Mouse (Mus musculus): ENCODE measurements around the gene Fgfr2. TPM values are rescaled to one million over a fixed set of nuclear protein-coding genes. Genes with fewer than 3 reads are reported as not detected.

Gene Fgfr2
- polyA plus RNA-seq, 1 experiment: 114 TPM

GRCm38 (mm10) chr7:132183892-132184404 lies 939.2 kb downstream of the Fgfr2 start:
- Histone ChIP-seq H3K4me3 (replicated peaks; ENCODE audit: extremely low read depth, low read depth, low read length) (no peak overlapping the region), H3K4me1 (ENCODE audit: control insufficient read depth, insufficient read depth, low read length) (no peaks in the 10 kb centered on the region)
- no peak for TF ChIP-seq CTCF (IDR thresholded peaks at IDR 0.05; ENCODE audit: insufficient read depth, low read length)
- no peak for TF ChIP-seq POLR2A (IDR thresholded peaks at IDR 0.05; ENCODE audit: borderline replicate concordance, extremely low read depth, low read depth, low read length)
- WGBS: 66% methylated on average over 5 of the region's 5 CpGs
- no peak for DNase-seq

GRCm38 (mm10) chr7:132181586-132182198 lies 941.5 kb downstream of the Fgfr2 start:
- TF ChIP-seq POLR2A (IDR thresholded peaks at IDR 0.05; ENCODE audit: borderline replicate concordance, extremely low read depth, low read depth, low read length) (no peak), CTCF (IDR thresholded peaks at IDR 0.05; ENCODE audit: insufficient read depth, low read length) (no peak)
- Histone ChIP-seq H3K4me3 (replicated peaks; ENCODE audit: extremely low read depth, low read depth, low read length) (no peak overlapping the region), H3K4me1 (ENCODE audit: control insufficient read depth, insufficient read depth, low read length) (no peaks in the 10 kb centered on the region)
- no peak for DNase-seq
- WGBS: 76% methylated on average over 4 of the region's 4 CpGs

GRCm38 (mm10) chr7:132181042-132181441 lies 942.1 kb downstream of the Fgfr2 start:
- TF ChIP-seq CTCF (IDR thresholded peaks at IDR 0.05; ENCODE audit: insufficient read depth, low read length): no peak
- no peak for TF ChIP-seq POLR2A (IDR thresholded peaks at IDR 0.05; ENCODE audit: borderline replicate concordance, extremely low read depth, low read depth, low read length)
- no peak for DNase-seq
- Histone ChIP-seq H3K4me1 (ENCODE audit: control insufficient read depth, insufficient read depth, low read length) (no peaks in the 10 kb centered on the region), H3K4me3 (replicated peaks; ENCODE audit: extremely low read depth, low read depth, low read length) (no peak overlapping the region)
- WGBS: 68% methylated on average over 3 of the region's 3 CpGs

GRCm38 (mm10) chr7:132179049-132179448 lies 944.1 kb downstream of the Fgfr2 start:
- Histone ChIP-seq H3K4me1 (ENCODE audit: control insufficient read depth, insufficient read depth, low read length) (no peaks in the 10 kb centered on the region), H3K4me3 (replicated peaks; ENCODE audit: extremely low read depth, low read depth, low read length) (no peak overlapping the region)
- 36% methylated on average over 1 of the region's 1 CpGs for WGBS
- no peak for DNase-seq
- TF ChIP-seq POLR2A (IDR thresholded peaks at IDR 0.05; ENCODE audit: borderline replicate concordance, extremely low read depth, low read depth, low read length) (no peak), CTCF (IDR thresholded peaks at IDR 0.05; ENCODE audit: insufficient read depth, low read length) (no peak)

GRCm38 (mm10) chr7:132174787-132175186 lies 948.4 kb downstream of the Fgfr2 start:
- Histone ChIP-seq H3K4me3 (replicated peaks; ENCODE audit: extremely low read depth, low read depth, low read length) (no peak overlapping the region), H3K4me1 (ENCODE audit: control insufficient read depth, insufficient read depth, low read length) (no peaks in the 10 kb centered on the region)
- WGBS: 74% methylated on average over 5 of the region's 5 CpGs
- no peak for DNase-seq
- TF ChIP-seq POLR2A (IDR thresholded peaks at IDR 0.05; ENCODE audit: borderline replicate concordance, extremely low read depth, low read depth, low read length) (no peak), CTCF (IDR thresholded peaks at IDR 0.05; ENCODE audit: insufficient read depth, low read length) (no peak)

- no peak for TF ChIP-seq POLR2A (IDR thresholded peaks at IDR 0.05; ENCODE audit: borderline replicate concordance, extremely low read depth, low read depth, low read length)
- no peak for TF ChIP-seq CTCF (IDR thresholded peaks at IDR 0.05; ENCODE audit: insufficient read depth, low read length)
- Histone ChIP-seq H3K4me1 (ENCODE audit: control insufficient read depth, insufficient read depth, low read length) (no peaks in the 10 kb centered on the region), H3K4me3 (replicated peaks; ENCODE audit: extremely low read depth, low read depth, low read length) (no peak overlapping the region)
- DNase-seq: no peak
- WGBS: 71% methylated on average over 2 of the region's 2 CpGs
These were observed 948.9 kb downstream of the Fgfr2 start for GRCm38 (mm10) chr7:132174296-132174695.

- Histone ChIP-seq H3K4me1 (ENCODE audit: control insufficient read depth, insufficient read depth, low read length) (no peaks in the 10 kb centered on the region), H3K4me3 (replicated peaks; ENCODE audit: extremely low read depth, low read depth, low read length) (no peak overlapping the region)
- TF ChIP-seq CTCF (IDR thresholded peaks at IDR 0.05; ENCODE audit: insufficient read depth, low read length) (no peak), POLR2A (IDR thresholded peaks at IDR 0.05; ENCODE audit: borderline replicate concordance, extremely low read depth, low read depth, low read length) (no peak)
- 62% methylated on average over 5 of the region's 5 CpGs for WGBS
- no peak for DNase-seq
These were observed 950.9 kb downstream of the Fgfr2 start for GRCm38 (mm10) chr7:132172220-132172619.

- H3K4me3 ChIP-seq (replicated peaks; ENCODE audit: extremely low read depth, low read depth, low read length): no peak overlapping the region
- WGBS: 42% methylated on average over 5 of the region's 5 CpGs
These were observed 951.4 kb downstream of the Fgfr2 start for GRCm38 (mm10) chr7:132171716-132172115.

GRCm38 (mm10) chr7:132169419-132170169 lies 953.6 kb downstream of the Fgfr2 start:
- no peak for TF ChIP-seq CTCF (IDR thresholded peaks at IDR 0.05; ENCODE audit: insufficient read depth, low read length)
- no peak for TF ChIP-seq POLR2A (IDR thresholded peaks at IDR 0.05; ENCODE audit: borderline replicate concordance, extremely low read depth, low read depth, low read length)
- no peaks in the 10 kb centered on the region for H3K4me1 ChIP-seq (ENCODE audit: control insufficient read depth, insufficient read depth, low read length)
- DNase-seq: no peak
- H3K4me3 ChIP-seq (replicated peaks; ENCODE audit: extremely low read depth, low read depth, low read length): no peak overlapping the region
- 52% methylated on average over 7 of the region's 7 CpGs for WGBS

More at GRCm38 (mm10) chr7:132171716-132172115, 951.4 kb downstream of the Fgfr2 start:
- DNase-seq: no peak
- TF ChIP-seq POLR2A (IDR thresholded peaks at IDR 0.05; ENCODE audit: borderline replicate concordance, extremely low read depth, low read depth, low read length): no peak
- no peak for TF ChIP-seq CTCF (IDR thresholded peaks at IDR 0.05; ENCODE audit: insufficient read depth, low read length)
- no peaks in the 10 kb centered on the region for H3K4me1 ChIP-seq (ENCODE audit: control insufficient read depth, insufficient read depth, low read length)
